Mouse (Mus musculus): ENCODE measurements around the gene Olfr1162. TPM values are rescaled to one million over a fixed set of nuclear protein-coding genes. Genes with fewer than 3 reads are reported as not detected.
"Not testable (repeated sequence)": the region's sequence is repeated elsewhere in the genome, so short reads cannot be mapped to it uniquely, and the experiment has no call there.

Olfr1162 gene
- total RNA-seq (2017), result not detected in 2 replicates

GRCm38 (mm10) chr2:88051029-88051428, at the start of gene Olfr1162:
Gene Olfr1162, minus strand, starts transcription at chr2:88051129.
- ATAC-seq (replicated peaks in 1 of 2; ENCODE audit: insufficient read depth in 1 of 2, low FRiP score in 2 of 2, low TSS enrichment in 1 of 2, low read depth in 1 of 2, poor library complexity in 2 of 2, severe bottlenecking in 2 of 2), result no peak

GRCm38 (mm10) chr2:88093866-88094265, 42.9 kb upstream of the Olfr1162 start, which contains the start of gene Olfr1164:
Gene Olfr1164, minus strand, starts transcription at chr2:88093966.
- ATAC-seq (replicated peaks in 1 of 2; ENCODE audit: insufficient read depth in 1 of 2, low FRiP score in 2 of 2, low TSS enrichment in 1 of 2, low read depth in 1 of 2, poor library complexity in 2 of 2, severe bottlenecking in 2 of 2), result no peak

DNA sequence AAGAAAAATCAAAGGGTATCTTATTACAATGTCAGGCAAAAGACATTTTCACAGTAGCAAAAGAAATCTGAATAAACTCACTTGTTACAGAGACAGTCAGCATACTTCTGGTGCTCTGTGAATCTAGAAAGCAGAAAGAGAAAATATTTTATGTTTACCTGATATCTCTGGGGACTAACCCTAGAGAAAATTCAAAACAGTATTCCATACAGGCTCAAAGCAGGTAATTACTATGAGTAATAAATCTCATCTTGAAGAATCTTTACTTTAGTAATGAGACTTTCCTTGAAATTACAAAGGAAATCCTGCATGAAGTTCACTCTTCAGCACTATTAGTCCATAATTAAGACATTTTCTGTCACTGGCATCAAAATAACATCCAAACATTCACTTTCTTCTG, 20.8 kb upstream of the Olfr1162 start, which contains the start of gene Olfr1163:
TSS of gene Olfr1163 (minus strand) at position 101 of the 400 bp plus-strand sequence.
- no peak for ATAC-seq (replicated peaks in 1 of 2; ENCODE audit: insufficient read depth in 1 of 2, low FRiP score in 2 of 2, low TSS enrichment in 1 of 2, low read depth in 1 of 2, poor library complexity in 2 of 2, severe bottlenecking in 2 of 2)

GRCm38 (mm10) chr2:88063587-88063986, 12.7 kb upstream of the Olfr1162 start:
- no peak for ATAC-seq (replicated peaks in 1 of 2; ENCODE audit: insufficient read depth in 1 of 2, low FRiP score in 2 of 2, low TSS enrichment in 1 of 2, low read depth in 1 of 2, poor library complexity in 2 of 2, severe bottlenecking in 2 of 2)

DNA sequence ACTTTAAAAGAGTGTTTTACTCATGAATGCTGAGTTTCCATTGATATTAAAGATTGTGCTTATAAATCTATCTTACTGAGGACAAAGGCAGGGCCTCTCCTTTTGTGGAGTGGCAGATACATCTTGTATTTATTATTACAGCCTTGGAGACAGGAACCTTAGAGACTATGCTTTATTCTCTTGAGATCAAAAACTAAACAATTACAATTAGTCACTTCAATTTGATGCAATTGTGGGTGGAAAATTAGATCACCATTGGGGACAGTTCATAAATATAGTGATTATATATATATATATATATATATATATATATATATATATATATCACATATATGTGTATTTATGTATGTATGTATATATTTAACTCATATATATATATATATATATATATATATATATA, 13.3 kb downstream of the Olfr1162 start, which contains the start of gene Olfr73:
TSS of gene Olfr73 (minus strand) at position 101 of the 400 bp plus-strand sequence.
- no peak for ATAC-seq (replicated peaks in 1 of 2; ENCODE audit: insufficient read depth in 1 of 2, low FRiP score in 2 of 2, low TSS enrichment in 1 of 2, low read depth in 1 of 2, poor library complexity in 2 of 2, severe bottlenecking in 2 of 2)

DNA sequence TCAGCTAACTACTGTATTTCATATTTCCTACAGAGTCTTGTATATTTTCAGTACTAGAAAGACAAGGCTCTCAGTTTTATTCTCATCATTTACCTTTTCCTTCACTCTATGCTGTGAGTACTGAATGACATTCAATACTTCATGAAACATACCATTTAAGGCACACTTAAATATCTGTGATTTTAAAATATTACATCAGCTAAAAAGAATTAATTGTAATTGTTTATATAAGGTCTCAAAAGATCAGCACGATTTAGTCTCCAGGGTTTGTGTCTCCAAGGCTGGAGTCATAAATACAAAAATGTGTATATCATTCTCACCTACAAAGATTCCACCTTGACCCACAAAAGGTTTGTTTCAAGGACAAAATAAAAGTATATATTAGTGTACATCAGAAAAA, 28.5 kb downstream of the Olfr1162 start, which contains the start of gene Olfr1161:
TSS of gene Olfr1161 (plus strand) at position 301 of the 400 bp plus-strand sequence.
- ATAC-seq (replicated peaks in 1 of 2; ENCODE audit: insufficient read depth in 1 of 2, low FRiP score in 2 of 2, low TSS enrichment in 1 of 2, low read depth in 1 of 2, poor library complexity in 2 of 2, severe bottlenecking in 2 of 2), result not testable (repeated sequence)

- ATAC-seq (replicated peaks in 1 of 2; ENCODE audit: insufficient read depth in 1 of 2, low FRiP score in 2 of 2, low TSS enrichment in 1 of 2, low read depth in 1 of 2, poor library complexity in 2 of 2, severe bottlenecking in 2 of 2), result no peak
Observed at GRCm38 (mm10) chr2:88007515-88008318, 43.2 kb downstream of the Olfr1162 start, which contains the start of gene Olfr1160. Gene Olfr1160, minus strand, starts transcription at chr2:88008268.

Other genes starting within 250 kb of the Olfr1162 start
- gene Olfr1145, start 241.3 kb downstream of the Olfr1162 start, total RNA-seq (2017), result not detected in 2 replicates
- gene Olfr1148, start 220.6 kb downstream of the Olfr1162 start, total RNA-seq (2017), result not detected in 2 replicates
- not detected in 2 replicates for gene Olfr1150-ps1, start 207.1 kb downstream of the Olfr1162 start, total RNA-seq (2017)
- gene Olfr1151, start 195.3 kb downstream of the Olfr1162 start, total RNA-seq (2017), result not detected in 2 replicates
- not detected in 2 replicates for gene Olfr1152, start 184.6 kb downstream of the Olfr1162 start, total RNA-seq (2017)
- gene Olfr1153, start 156.2 kb downstream of the Olfr1162 start, total RNA-seq (2017), result not detected in 2 replicates
- not detected in 2 replicates for gene Olfr1154, start 146.0 kb downstream of the Olfr1162 start, total RNA-seq (2017)
- not detected in 2 replicates for gene Olfr1155, start 106.0 kb downstream of the Olfr1162 start, total RNA-seq (2017)
- not detected in 2 replicates for gene Olfr1156, start 98.0 kb downstream of the Olfr1162 start, total RNA-seq (2017)
- not detected in 2 replicates for gene Olfr1157, start 82.8 kb downstream of the Olfr1162 start, total RNA-seq (2017)
- not detected in 2 replicates for gene Olfr74, start 76.5 kb downstream of the Olfr1162 start, total RNA-seq (2017)
- not detected in 2 replicates for gene Olfr1158, start 61.0 kb downstream of the Olfr1162 start, total RNA-seq (2017)
- gene Olfr1160, start 42.9 kb downstream of the Olfr1162 start, total RNA-seq (2017), result not detected in 2 replicates
- gene Olfr1161, start 28.4 kb downstream of the Olfr1162 start, total RNA-seq (2017), result not detected in 2 replicates
- gene Olfr73, start 13.4 kb downstream of the Olfr1162 start, total RNA-seq (2017), result not detected in 2 replicates
- not detected in 2 replicates for gene Olfr1163, start 20.7 kb upstream of the Olfr1162 start, total RNA-seq (2017)
- gene Olfr1164, start 42.8 kb upstream of the Olfr1162 start, total RNA-seq (2017), result not detected in 2 replicates
- not detected in 2 replicates for gene Olfr1166, start 77.1 kb upstream of the Olfr1162 start, total RNA-seq (2017)
- not detected in 2 replicates for gene Olfr1167, start 104.1 kb upstream of the Olfr1162 start, total RNA-seq (2017)
- not detected in 2 replicates for gene Olfr1168, start 130.8 kb upstream of the Olfr1162 start, total RNA-seq (2017)
- not detected in 2 replicates for gene Olfr1170, start 177.2 kb upstream of the Olfr1162 start, total RNA-seq (2017)
- not detected in 2 replicates for gene Olfr1173, start 228.7 kb upstream of the Olfr1162 start, total RNA-seq (2017)